Mouse (Mus musculus) embryonic fibroblast, embryonic 13.5 days (primary cell): ENCODE data around the gene Fggy. TPM values are rescaled to one million over a fixed set of nuclear protein-coding genes. Genes with fewer than 3 reads are reported as not detected.

ENCODE experiments used
- H3K27ac ChIP-seq: 2 replicates; pipeline ENCODE4 v1.5.1; 2012; ENCODE audit warnings: low read length, control low read depth, inconsistent platforms; ENCODE audit not compliant: insufficient read depth
- H3K4me1 ChIP-seq: 2 replicates; pipeline ENCODE4 v1.6.1; 2011; ENCODE audit warnings: low read length; ENCODE audit not compliant: control insufficient read depth, insufficient read depth
- H3K4me3 ChIP-seq: 2 replicates; pipeline ENCODE4 v1.5.1; 2011; ENCODE audit warnings: mild to moderate bottlenecking, control low read depth, low read length; ENCODE audit not compliant: insufficient read depth
- CTCF ChIP-seq: IDR thresholded peaks from 2 replicates; pipeline ENCODE4 v1.5.1; 2011; ENCODE audit warnings: mild to moderate bottlenecking, control low read depth, low read length, moderate library complexity, borderline replicate concordance; ENCODE audit not compliant: insufficient read depth
- POLR2A ChIP-seq: IDR thresholded peaks from 2 replicates; pipeline ENCODE4 v1.6.1; 2011; ENCODE audit warnings: low read depth, mild to moderate bottlenecking, control low read depth, low read length, moderate library complexity
- polyA plus RNA-seq: library from polyadenylated mRNA; stranded (reverse); fragments of >200 nt; gene quantifications from 2 replicates; pipeline ENCODE4 v1.2.4, GENCODE M21; 2011; ENCODE audit warnings: low read depth; ENCODE audit not compliant: missing spikeins, insufficient read length

Gene Fggy
- polyA plus RNA-seq, 1 experiment = 7.6 TPM

- no peak for TF ChIP-seq POLR2A
- no peak for TF ChIP-seq CTCF
- Histone ChIP-seq H3K27ac (no peak overlapping the region), H3K4me1 (peaks cover 4% of the 10 kb centered on the region), H3K4me3 (no peak overlapping the region)
Measured at GRCm38 (mm10) chr4:95738179-95738578, 180.9 kb downstream of the Fggy start.

GRCm38 (mm10) chr4:95738725-95739124 is 181.4 kb downstream of the Fggy start:
- no peak overlapping the region for H3K4me3 ChIP-seq
- TF ChIP-seq CTCF = no peak
- TF ChIP-seq POLR2A = no peak
- no peak overlapping the region for H3K27ac ChIP-seq
- peaks cover 1% of the 10 kb centered on the region for H3K4me1 ChIP-seq

GRCm38 (mm10) chr4:95741115-95741734 is 183.9 kb downstream of the Fggy start:
- H3K4me3 ChIP-seq = no peak overlapping the region
- no peaks in the 10 kb centered on the region for H3K4me1 ChIP-seq
- TF ChIP-seq POLR2A (no peak), CTCF (no peak)
- H3K27ac ChIP-seq = no peak overlapping the region

- H3K27ac ChIP-seq = no peak overlapping the region
- no peaks in the 10 kb centered on the region for H3K4me1 ChIP-seq
- no peak overlapping the region for H3K4me3 ChIP-seq
- TF ChIP-seq CTCF (no peak), POLR2A (no peak)
Measured at GRCm38 (mm10) chr4:95742986-95743385, 185.7 kb downstream of the Fggy start.

GRCm38 (mm10) chr4:95746954-95747353 is 189.6 kb downstream of the Fggy start:
- H3K4me1 ChIP-seq = no peaks in the 10 kb centered on the region
- H3K4me3 ChIP-seq = no peak overlapping the region
- no peak for TF ChIP-seq POLR2A
- TF ChIP-seq CTCF = no peak
- no peak overlapping the region for H3K27ac ChIP-seq

GRCm38 (mm10) chr4:95747415-95748202 is 190.3 kb downstream of the Fggy start:
- H3K4me1 ChIP-seq = no peaks in the 10 kb centered on the region
- H3K27ac ChIP-seq = peak overlapping the region; percentile 12; the same call in 1 of the 2 replicates
- no peak for TF ChIP-seq CTCF
- TF ChIP-seq POLR2A = no peak

GRCm38 (mm10) chr4:95750186-95750585 is 192.9 kb downstream of the Fggy start:
- Histone ChIP-seq H3K27ac (no peak overlapping the region), H3K4me1 (no peaks in the 10 kb centered on the region), H3K4me3 (no peak overlapping the region)
- TF ChIP-seq POLR2A (no peak), CTCF (no peak)

More at GRCm38 (mm10) chr4:95747415-95748202, 190.3 kb downstream of the Fggy start:
- H3K4me3 ChIP-seq = no peak overlapping the region

- H3K27ac ChIP-seq = no peak overlapping the region
- TF ChIP-seq POLR2A (no peak), CTCF (no peak)
- no peak overlapping the region for H3K4me3 ChIP-seq
- H3K4me1 ChIP-seq = no peaks in the 10 kb centered on the region
Measured at GRCm38 (mm10) chr4:95752538-95753188, 195.4 kb downstream of the Fggy start.

GRCm38 (mm10) chr4:95759027-95759731 is 201.9 kb downstream of the Fggy start:
- Histone ChIP-seq H3K4me3 (no peak overlapping the region), H3K27ac (no peak overlapping the region), H3K4me1 (no peaks in the 10 kb centered on the region)
- TF ChIP-seq CTCF (no peak), POLR2A (no peak)

GRCm38 (mm10) chr4:95765359-95765758 is 208.1 kb downstream of the Fggy start:
- Histone ChIP-seq H3K27ac (no peak overlapping the region), H3K4me3 (no peak overlapping the region), H3K4me1 (no peaks in the 10 kb centered on the region)
- TF ChIP-seq CTCF = no peak
- TF ChIP-seq POLR2A = no peak

GRCm38 (mm10) chr4:95770469-95770868 is 213.2 kb downstream of the Fggy start:
- no peak overlapping the region for H3K27ac ChIP-seq
- TF ChIP-seq CTCF (no peak), POLR2A (no peak)
- no peaks in the 10 kb centered on the region for H3K4me1 ChIP-seq
- H3K4me3 ChIP-seq = no peak overlapping the region
